Mouse (Mus musculus) CD8-positive naive resting alpha-beta T cell, adult 2 months (primary cell): ENCODE measurements around the gene Ccdc184.

Experiments
- DNase-seq, 2 experiments: peaks; one replicate each; pipeline ENCODE4 v3.0.0; 2022; ENCODE audit warnings: low read depth in 2 of 2, low spot score in 2 of 2

Ccdc184 gene

DNA sequence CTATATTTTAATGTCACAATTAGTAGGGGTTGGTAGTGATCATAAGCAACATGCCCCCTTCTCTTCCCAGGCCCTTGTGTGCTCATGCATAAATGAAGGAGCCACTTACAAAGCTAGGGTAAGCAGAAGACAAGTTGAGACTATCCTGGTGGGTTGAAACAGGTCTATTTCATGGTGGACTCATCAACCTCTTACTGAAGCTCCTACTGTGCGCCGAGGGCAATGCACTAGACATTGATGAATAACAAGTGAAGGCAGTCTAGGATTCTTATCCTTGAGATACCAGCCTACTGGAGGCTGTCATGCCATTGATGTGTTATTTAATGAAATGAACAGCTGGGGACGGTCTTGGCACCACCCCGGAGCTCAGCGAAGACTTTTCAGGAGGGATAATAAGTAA lies 11.7 kb upstream of the Ccdc184 start:
- no peak for DNase-seq

GRCm38 (mm10) chr15:98155944-98156343 lies 11.0 kb upstream of the Ccdc184 start:
- DNase-seq, result no peak

DNA sequence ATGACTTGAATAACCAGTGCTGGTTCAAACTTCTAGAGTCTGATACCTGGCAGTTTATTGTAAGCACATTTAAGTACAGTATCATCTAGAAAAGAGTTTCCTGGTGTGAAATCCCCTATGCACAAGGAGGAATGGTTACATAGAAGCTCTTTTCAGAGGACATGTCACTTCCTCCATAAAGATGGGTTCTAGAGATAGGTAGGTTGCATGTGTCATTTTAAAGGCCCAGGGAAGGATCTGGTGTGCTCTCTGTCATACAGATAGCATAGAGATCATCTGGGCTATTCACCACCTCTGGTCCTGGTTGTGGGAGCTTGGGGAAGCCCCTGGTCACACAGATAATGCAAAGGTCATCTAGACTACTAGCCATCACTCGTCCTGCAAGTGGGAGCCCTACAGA lies 9.7 kb upstream of the Ccdc184 start:
- DNase-seq, result no peak

DNA sequence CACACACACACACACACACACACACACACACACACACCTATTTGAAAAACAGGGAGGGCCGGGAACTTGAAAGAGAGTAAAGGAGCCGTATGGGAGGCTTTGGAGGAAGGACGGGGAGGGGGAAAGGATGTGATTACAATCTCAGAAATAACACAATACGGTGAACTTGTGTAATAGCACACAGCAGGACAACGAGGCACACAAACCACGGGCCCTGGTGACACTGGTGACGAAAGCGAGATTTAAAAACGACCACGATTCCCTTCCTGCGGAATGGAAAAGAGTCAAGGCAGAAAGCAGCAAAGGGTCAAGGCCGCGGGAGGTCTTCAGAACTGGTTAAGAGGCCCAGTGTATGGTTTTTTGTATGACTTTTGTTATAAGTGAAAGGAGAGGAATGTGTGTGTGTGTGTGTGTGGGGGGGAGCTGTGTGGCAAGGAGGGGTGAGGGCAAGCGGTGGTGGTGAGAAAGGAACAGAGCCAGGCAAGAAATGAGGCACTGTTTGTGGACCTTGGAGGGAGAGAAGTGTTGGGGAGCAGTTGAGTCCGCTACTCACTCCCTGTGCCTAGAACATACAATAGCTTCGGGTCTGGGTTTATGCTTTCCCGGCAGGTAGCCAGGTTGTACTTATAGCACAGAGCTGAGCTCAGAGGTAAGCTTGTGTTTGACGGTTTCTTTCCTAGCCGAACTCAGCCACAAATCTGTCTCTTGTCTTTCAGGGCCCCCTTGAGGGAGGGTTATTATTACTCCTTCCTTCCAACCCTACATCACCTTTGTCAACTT lies 5.7 kb upstream of the Ccdc184 start:
- no peak for DNase-seq

DNA sequence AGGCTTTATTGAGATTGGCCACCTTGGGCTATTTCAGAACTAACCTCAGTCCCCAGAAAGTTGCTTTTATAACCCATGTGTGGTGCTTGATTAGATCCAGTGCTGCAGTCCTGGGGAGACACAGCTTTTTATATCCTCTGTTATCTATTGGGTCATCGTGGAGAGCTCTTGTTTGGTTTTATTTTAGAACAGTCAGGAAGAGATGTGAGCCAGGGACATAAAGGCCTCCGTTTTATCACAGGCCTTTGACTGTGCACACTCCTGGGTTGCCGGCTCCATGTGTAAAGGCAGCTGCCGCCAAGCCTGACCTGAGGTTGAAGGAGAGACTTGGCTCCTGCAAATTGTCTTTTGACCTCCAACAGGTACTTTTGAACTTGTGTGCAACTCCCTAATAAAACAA lies 4.4 kb upstream of the Ccdc184 start:
- no peak for DNase-seq

DNA sequence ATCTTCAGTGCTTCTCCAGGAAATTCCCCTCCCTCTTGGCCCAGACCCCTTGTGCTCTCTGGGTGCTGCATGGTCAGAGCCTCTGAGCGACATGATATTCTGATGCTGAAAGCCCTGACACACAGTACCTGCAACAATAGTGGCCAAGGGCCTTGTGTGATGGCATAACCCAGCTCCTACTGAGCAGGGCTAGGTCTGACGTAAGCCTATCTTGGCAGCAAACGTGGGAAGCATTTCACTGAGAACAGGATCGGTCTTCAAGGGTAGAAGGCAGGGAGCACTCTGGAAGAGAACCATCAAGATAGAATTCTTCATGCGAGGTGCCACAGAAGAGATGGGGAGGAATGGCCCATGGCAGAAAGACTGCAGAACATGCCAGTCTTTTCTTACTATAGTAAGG lies 1.4 kb upstream of the Ccdc184 start, which contains the start of gene Asb8:
Gene Asb8 (minus strand): TSS at position 101 of the 400 bp plus-strand sequence.
- DNase-seq, result no peak

DNA sequence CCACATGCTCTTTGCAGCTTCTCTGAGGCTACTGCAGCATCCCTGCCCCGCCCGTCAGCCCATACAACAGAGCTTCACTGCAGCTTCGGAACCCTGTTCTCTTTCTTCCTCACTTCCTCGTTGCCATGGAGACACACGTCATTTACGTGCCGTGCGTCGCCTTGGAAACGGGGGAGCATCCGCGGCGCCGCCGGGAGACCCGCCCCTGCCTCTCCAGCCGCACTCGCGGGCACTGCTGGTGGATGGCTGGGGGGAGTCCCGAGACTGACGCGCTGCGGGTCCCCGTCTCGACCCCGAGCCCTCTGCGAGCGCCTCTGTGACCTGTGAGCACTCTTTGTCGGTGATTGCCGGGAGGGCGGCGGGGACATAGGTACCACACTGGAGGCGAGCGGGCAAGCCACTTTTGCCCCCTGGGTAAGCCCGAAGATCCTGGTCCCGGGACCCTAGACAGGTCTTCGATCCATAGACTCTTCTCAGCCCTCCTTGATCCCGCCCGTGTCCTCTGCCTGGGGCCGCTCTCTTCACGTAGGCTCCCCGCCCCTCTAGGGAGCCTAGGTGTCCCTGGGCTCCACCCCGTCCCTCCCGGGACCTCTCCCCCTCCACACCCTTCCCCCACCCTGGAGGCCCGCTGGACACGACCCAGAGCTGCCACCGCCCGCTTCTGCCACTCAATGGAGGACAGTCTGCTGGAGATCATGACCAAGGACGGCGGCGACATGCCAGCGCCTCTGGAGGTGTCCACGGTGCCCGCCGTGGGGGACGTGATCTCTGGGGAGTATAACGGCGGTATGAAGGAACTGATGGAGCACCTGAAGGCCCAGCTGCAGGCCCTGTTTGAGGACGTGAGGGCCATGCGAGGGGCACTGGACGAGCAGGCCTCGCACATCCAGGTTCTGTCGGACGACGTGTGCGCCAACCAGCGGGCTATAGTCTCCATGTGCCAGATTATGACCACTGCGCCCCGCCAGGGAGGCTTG lies 975 bp downstream of the Ccdc184 start:
- peak; percentile 39 to 69 for DNase-seq

DNA sequence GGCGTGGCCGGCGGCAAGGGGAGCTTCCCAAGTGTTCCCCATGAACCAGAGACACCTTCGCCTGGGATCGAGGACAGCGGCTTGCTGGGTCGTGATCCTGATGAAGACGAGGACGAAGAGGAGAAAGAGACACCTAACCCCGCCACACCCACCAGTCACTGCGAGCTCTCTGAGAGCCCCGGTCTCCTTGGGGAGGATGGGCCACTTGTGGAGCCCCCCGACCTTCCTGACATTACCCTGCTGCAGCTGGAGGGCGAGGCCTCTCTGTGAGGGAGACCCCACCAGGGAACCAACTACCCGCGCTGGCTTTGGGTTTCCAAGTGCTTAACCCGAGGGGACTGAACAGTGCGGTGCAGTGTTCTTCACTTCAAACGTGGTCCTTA lies 1.7 kb downstream of the Ccdc184 start:
- no peak for DNase-seq

GRCm38 (mm10) chr15:98170365-98170764 lies 3.4 kb downstream of the Ccdc184 start:
- no peak for DNase-seq

DNA sequence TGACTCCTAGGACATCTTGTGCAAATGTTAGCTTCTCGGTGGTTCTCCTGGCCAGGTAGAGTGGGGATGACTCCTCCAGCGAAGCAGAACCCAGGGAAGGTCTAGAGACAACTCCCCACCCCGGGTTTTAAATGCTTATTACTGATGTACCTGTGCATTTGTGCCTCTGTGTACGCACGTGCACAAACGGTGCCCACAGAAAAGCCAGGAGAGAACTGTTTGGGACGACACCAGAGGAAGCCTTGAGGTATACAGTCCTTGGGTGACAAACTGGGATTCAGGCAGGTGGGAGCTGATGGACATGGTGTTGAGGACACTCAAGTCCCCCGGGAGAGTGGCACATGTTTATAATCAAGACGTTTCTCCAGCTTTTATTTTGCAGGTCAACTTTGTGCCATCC lies 4.0 kb downstream of the Ccdc184 start:
- no peak for DNase-seq

- DNase-seq, result no peak
Observed at GRCm38 (mm10) chr15:98172113-98172512, 5.2 kb downstream of the Ccdc184 start.

DNA sequence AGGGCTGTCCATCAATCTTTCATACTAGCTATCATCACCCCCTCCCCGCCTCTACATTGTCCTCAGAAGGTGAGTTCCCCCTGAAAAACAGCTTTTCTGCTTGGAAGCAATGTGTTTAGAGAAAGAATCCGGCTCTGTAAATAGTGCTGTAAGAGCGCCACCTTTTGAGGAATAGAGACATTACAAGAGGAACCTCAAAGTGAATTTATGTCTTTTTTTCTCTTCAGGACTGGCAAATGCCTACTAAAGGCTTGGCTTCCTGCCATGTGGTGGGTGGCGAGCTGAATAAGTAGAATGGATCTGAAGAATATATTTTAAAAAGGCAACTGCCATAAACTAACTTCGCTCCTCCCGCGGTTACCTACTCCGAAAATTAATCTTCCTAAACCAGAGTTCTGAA lies 6.9 kb downstream of the Ccdc184 start:
- DNase-seq, result peak in 1 of 2 experiments; percentile 13

- DNase-seq, result no peak
Observed at GRCm38 (mm10) chr15:98177320-98177719, 10.4 kb downstream of the Ccdc184 start.

DNA sequence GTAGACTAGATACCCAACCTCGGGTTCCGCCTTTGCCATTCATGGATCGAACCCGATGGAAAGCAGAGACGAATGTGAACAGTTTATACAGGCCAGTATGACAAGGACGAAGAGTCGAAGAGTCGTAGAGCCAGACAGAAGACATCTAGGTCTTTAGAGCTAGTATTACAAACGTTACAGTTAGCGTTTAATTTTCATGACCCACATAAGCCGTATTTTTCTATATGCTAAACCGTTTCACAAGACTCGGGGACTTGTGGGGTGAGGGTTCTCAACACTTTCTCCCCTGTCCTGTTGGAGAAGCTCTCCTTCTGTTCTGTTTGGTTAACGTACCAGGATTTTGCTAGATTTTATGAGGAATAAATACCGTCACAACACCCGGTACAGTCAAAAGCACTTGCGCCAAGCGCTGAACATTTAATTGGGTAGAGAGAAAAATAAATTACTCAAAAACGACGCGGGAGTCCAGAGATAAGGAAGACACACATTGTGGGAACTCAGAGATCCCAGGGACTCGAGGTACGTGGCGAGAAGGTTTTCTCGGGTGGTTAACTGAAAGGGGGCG lies 13.7 kb downstream of the Ccdc184 start:
- no peak for DNase-seq

- peak; percentile 33 to 58 for DNase-seq
Observed at GRCm38 (mm10) chr15:98181132-98181711, 14.3 kb downstream of the Ccdc184 start.

GRCm38 (mm10) chr15:98181856-98182570 lies 15.1 kb downstream of the Ccdc184 start:
- DNase-seq, result no peak

DNA sequence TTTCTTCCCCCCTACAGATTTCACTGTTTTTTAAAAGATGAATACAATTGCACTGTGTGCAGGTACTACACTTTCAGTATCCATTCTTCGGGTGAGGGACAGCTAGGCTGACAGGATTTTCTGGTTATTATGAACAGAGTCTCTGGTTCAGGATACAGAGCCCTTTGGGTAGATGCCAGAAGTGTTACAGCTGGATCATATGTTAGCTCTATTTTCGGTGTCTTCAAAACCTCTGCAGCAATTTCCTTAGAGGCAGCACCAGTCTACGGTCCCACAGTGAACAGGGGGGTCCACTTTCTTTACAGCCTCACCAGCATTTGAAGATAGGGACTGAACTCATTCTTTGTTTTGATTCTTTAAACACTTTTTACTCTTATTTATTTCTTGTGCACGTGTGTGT lies 17.5 kb downstream of the Ccdc184 start:
- DNase-seq, result no peak

GRCm38 (mm10) chr15:98195442-98195841 lies 28.5 kb downstream of the Ccdc184 start, which contains the start of gene Olfr288:
Gene Olfr288 (minus strand): TSS chr15:98195542.
- no peak for DNase-seq

DNA sequence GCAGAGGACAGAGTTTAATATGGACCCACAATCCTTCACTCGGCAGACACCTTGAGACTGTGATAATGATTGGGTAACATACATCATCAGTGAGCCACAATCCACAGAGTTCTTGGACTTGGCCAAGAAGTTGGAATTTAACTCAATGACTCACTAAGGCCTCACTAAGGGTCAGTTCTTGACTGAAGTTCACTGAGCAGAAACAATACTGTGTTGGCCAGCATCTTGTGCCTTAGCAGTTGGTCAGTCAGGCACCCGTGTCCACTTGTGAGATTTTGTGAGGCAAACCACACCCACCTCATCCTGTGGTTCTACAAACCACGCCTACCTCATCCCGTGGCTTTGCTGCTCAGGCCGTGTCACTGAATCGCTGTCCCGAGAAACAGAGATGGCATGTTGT lies 42.7 kb downstream of the Ccdc184 start:
- no peak for DNase-seq

- no peak for DNase-seq
Observed at GRCm38 (mm10) chr15:98213336-98213870, 46.4 kb downstream of the Ccdc184 start.
